Mouse (Mus musculus) ES-Bruce4 (cell line): ENCODE measurements around the gene Smad3.

Experiments used
- CTCF ChIP-seq: IDR thresholded peaks from one replicate; pipeline ENCODE4 v1.8.1; 2011; ENCODE audit warnings: low read depth, low read length
- EP300 ChIP-seq: IDR thresholded peaks from 2 replicates; pipeline ENCODE4 v1.6.1; 2011; ENCODE audit warnings: low read depth, low read length; ENCODE audit not compliant: insufficient read depth

DNA sequence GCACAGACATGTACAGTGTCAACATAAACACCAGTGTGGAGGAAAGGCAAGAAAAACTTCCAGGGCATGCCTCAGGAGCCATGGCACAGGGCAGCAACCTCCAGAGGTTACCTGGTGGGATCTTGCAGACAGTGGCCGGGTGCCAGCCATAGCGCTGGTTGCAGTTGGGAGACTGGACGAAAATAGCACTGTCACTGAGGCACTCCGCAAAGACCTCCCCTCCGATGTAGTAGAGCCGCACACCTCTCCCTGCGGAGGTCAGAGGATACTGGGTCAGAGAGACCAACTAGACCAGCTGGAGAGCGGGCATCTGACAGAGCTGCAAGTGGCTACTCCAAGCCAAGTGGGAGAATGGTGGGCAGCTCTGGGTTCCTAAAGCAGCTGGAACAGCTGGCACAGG, 103.2 kb downstream of the Smad3 start:
- TF ChIP-seq EP300 (no peak), CTCF (no peak)
